Mouse (Mus musculus) embryonic facial prominence, embryonic 12.5 days (tissue): Measurements from ENCODE around the gene Alkbh8. TPM values are rescaled to one million over a fixed set of nuclear protein-coding genes. Genes with fewer than 3 reads are reported as not detected.
"Not testable (repeated sequence)": the region's sequence is repeated elsewhere in the genome, so short reads cannot be mapped to it uniquely, and the experiment has no call there.

Experiments used
- ATAC-seq: fragments of 200-750 bp; cut with Nextera tagmentation; 2 replicates; pipeline ENCODE4 v1.8.0; 2017; ENCODE audit not compliant: insufficient number of reproducible peaks, insufficient read depth, low FRiP score, low TSS enrichment
- H3K27ac ChIP-seq: fragments of 300-500 bp; sonication (generic); 2 replicates; pipeline ENCODE4 v1.5.1; 2016; ENCODE audit warnings: mild to moderate bottlenecking
- H3K27me3 ChIP-seq: fragments of 300-500 bp; sonication (generic); 2 replicates; pipeline ENCODE4 v1.6.1; 2016; ENCODE audit warnings: mild to moderate bottlenecking, moderate library complexity
- H3K36me3 ChIP-seq: fragments of 300-500 bp; sonication (generic); 2 replicates; pipeline ENCODE4 v1.6.1; 2016; ENCODE audit warnings: mild to moderate bottlenecking
- H3K4me1 ChIP-seq: fragments of 300-500 bp; sonication (generic); 2 replicates; pipeline ENCODE4 v1.6.1; 2016
- H3K4me2 ChIP-seq: fragments of 300-500 bp; sonication (generic); replicated peaks from 2 replicates; pipeline ENCODE4 v1.6.1; 2016; ENCODE audit warnings: mild to moderate bottlenecking, moderate library complexity
- H3K4me3 ChIP-seq: fragments of 300-500 bp; sonication (generic); 2 replicates; pipeline ENCODE4 v1.5.1; 2016; ENCODE audit warnings: mild to moderate bottlenecking
- H3K9ac ChIP-seq: fragments of 300-500 bp; sonication (generic); 2 replicates; pipeline ENCODE4 v1.6.1; 2016; ENCODE audit warnings: mild to moderate bottlenecking, moderate library complexity
- H3K9me3 ChIP-seq: fragments of 300-500 bp; sonication (generic); 2 replicates; pipeline ENCODE4 v1.6.1; 2016; ENCODE audit warnings: mild to moderate bottlenecking, moderate library complexity
- WGBS: fragments of 180-500 bp; shearing (Covaris S2); methylation state at CpG from one replicate; pipeline ENCODE4 v1.1.7; 2016; 5-methylcytosine and 5-hydroxymethylcytosine counted together
- polyA plus RNA-seq: library from polyadenylated mRNA; unstranded; fragments of >200 nt; fragmentation: Nextera tagmentation; extraction: Ambion mirVana; gene quantifications from 2 replicates; pipeline ENCODE4 v1.2.1, GENCODE M21; 2016

Alkbh8 gene
- polyA plus RNA-seq, 1 experiment from 2014 or later, result 39.0 TPM

DNA sequence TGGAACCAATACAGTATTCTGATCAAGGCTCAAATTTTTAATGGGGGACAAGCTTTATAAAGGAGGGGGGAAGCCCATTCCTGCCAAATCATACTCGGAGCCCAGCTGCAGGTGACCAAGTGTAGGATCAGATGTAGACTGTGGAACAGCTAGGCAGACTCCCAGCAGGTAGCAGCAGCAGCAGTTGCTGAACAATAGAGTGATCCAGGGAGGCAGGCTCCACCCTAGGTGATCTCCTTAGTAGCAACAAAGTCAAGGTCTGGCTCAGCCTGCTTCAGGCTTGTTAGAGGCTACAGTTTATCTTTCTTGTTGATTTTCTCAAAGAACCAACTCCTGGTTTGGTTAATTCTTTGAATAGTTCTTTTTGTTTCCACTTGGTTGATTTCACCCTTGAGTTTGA, 41.4 kb downstream of the Alkbh8 start:
- ATAC-seq, H3K27ac ChIP-seq, H3K4me1 ChIP-seq, H3K9me3 ChIP-seq, H3K4me3 ChIP-seq, H3K4me2 ChIP-seq, H3K27me3 ChIP-seq, H3K9ac ChIP-seq: not testable (repeated sequence)
- peaks cover 15% of the 10 kb centered on the region for H3K36me3 ChIP-seq
- WGBS, result 42% methylated on average over 1 of the region's 1 CpGs

DNA sequence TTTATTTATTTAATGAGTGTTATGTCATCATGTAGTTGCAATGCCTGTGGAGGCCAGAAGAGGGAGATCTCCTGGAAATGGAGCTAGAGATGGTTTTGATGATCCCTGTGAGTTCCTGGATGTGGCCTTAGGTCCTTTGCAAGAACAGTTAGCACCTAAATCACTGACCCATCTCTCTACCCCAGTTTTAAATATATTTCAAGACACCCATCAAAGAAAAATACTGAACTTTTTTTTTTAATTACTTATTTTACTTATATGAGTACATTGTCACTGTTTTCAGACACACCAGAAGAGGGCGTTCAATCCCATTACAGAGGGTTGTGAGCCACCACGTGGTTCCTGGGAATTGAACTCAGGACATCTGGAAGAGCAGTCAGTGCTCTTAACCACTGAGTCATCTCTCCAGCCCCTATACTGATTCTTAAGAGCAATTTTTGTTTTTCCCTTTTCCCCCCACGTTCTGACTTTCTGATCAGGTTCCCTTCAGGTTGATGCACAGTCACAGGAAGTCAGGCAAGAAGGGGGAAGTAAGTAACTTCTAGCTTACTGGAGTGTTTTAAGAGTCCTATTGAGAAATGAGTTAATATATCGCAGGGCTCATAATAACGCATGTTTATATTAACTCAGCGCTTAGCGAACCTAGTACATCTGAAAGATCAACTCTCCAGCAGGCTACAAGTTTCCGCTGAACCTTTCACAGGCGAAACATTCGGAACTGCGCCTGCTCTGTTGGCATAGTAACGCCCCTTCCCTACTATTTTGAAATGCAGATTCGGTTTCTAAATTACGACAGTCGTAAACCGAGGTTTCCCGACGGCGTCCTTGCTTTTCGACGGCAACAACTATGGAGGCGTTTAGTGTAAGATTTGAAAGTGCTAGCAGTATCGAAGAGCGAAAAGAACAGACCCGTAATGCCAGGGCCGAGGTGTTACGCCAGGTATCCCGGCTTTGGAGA, 68.6 kb downstream of the Alkbh8 start, which contains the start of gene Cwf19l2:
Gene Cwf19l2, plus strand, starts transcription at position 342 of the 958 bp plus-strand sequence.
- Histone ChIP-seq H3K4me2 (peak within 1 kb of the TSS; percentile 65), H3K9ac (peak within 1 kb of the TSS; percentile 64), H3K9me3 (no peaks in the 10 kb centered on the region), H3K27ac (peak within 1 kb of the TSS; percentile 70), H3K27me3 (no peaks in the 10 kb centered on the region), H3K36me3 (no peaks in the 10 kb centered on the region), H3K4me1 (no peaks in the 10 kb centered on the region), H3K4me3 (peak within 1 kb of the TSS; percentile 54)
- under 1% methylated on average over 28 of the region's 28 CpGs for WGBS
- peak; percentile 91 for ATAC-seq

DNA sequence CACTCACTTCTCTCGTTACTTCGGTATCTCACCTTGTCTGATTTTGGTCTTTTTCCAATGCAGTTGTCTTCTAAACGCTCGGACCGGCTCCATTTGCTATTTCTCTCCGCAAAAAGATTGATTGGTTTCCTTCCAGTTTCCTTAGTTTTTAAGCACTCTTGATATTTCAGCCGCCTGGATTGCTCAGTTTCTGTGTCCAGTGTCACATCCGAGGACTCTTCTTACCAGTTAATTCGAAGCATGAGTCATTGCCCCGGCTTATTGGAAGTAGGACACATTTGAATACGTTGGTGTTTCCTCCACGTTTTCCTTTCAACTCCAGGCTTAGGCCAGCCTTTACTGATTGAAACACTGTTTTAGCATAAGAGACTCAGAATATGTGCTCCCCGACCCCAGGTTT, 69.4 kb downstream of the Alkbh8 start:
- under 1% methylated on average over 13 of the region's 13 CpGs for WGBS
- peak overlapping the region; percentile 64 for H3K9ac ChIP-seq
- 0 out of 2 replicates have a peak overlapping the region, but pooled peaks have one; percentile 70 for H3K27ac ChIP-seq
- H3K4me2 ChIP-seq, result peak overlapping the region; percentile 65
- no peaks in the 10 kb centered on the region for H3K27me3 ChIP-seq
- no peaks in the 10 kb centered on the region for H3K36me3 ChIP-seq
- H3K4me3 ChIP-seq, result peak overlapping the region; percentile 54
- no peaks in the 10 kb centered on the region for H3K9me3 ChIP-seq
- ATAC-seq, result no peak
- no peaks in the 10 kb centered on the region for H3K4me1 ChIP-seq

DNA sequence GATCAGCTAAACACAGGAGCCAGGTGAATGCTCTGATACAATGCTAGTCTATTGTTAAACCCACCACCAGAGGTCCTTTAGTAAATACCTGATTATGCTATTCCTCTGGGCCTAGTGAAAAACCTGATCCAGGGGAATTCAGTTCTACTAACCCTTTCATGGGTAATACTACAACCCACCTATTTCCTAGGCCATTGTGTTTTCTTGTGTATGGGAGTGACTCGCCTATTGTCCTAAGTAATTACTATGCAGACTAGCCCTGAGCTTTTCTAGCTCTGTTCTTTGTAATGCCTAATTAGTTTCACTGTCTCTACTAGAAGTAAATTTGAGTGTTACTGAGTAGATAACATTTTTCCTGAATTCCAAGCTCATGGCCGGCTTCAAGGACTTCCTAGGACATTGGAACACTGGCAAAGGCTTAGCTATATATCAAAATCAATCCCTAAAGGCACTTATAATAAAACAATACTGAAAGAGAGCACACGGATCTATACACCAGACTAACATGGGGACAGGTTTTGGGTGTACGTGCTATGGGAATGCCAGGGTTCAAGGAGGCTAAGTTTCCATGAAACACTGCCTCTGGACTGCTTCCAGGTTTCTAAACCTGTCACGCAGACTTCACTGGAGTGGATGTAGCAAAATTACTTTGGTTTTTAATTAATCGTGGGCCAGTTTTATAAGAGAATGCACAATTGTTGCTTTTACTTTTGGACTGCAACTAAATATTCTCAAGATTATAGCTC, 104.8 kb downstream of the Alkbh8 start:
- WGBS, result 84% methylated on average over 6 of the region's 6 CpGs
- not testable (repeated sequence) for ATAC-seq

More for the DNA sequence above, 104.8 kb downstream of the Alkbh8 start:
- not testable (repeated sequence) for H3K4me1 ChIP-seq, H3K27ac ChIP-seq, H3K4me2 ChIP-seq, H3K27me3 ChIP-seq, H3K9me3 ChIP-seq, H3K36me3 ChIP-seq, H3K4me3 ChIP-seq, H3K9ac ChIP-seq

Other genes starting within 250 kb of the Alkbh8 start
- gene Cwf19l2, start 68.5 kb downstream of the Alkbh8 start, polyA plus RNA-seq, result 19.5 and 19.7 TPM in 2 replicates
- gene Gucy1a2, start 197.6 kb downstream of the Alkbh8 start, polyA plus RNA-seq, result 1.6 and 2.9 TPM in 2 replicates